Mouse (Mus musculus) midbrain, embryonic 15.5 days (tissue): ENCODE measurements around the gene Pom121l2. TPM values are rescaled to one million over a fixed set of nuclear protein-coding genes. Genes with fewer than 3 reads are reported as not detected.

ENCODE experiments used
- ATAC-seq: fragments of 200-750 bp; cut with Nextera tagmentation; replicated peaks from 2 replicates; pipeline ENCODE4 v1.8.0; 2017; ENCODE audit warnings: moderate TSS enrichment
- H3K27ac ChIP-seq: fragments of 300-500 bp; sonication (generic); 2 replicates; pipeline ENCODE4 v1.5.1; 2015; ENCODE audit warnings: mild to moderate bottlenecking, inconsistent platforms
- H3K27me3 ChIP-seq: fragments of 300-500 bp; sonication (generic); replicated peaks from 2 replicates; pipeline ENCODE4 v1.6.1; 2015; ENCODE audit warnings: inconsistent platforms
- H3K36me3 ChIP-seq: fragments of 300-500 bp; sonication (generic); replicated peaks from 2 replicates; pipeline ENCODE4 v1.6.1; 2015; ENCODE audit warnings: inconsistent platforms
- H3K4me1 ChIP-seq: fragments of 300-500 bp; sonication (generic); 2 replicates; pipeline ENCODE4 v1.6.1; 2015; ENCODE audit warnings: inconsistent platforms
- H3K4me2 ChIP-seq: fragments of 300-500 bp; sonication (generic); 2 replicates; pipeline ENCODE4 v1.6.1; 2015; ENCODE audit warnings: inconsistent platforms, mild to moderate bottlenecking, moderate library complexity
- H3K4me3 ChIP-seq: fragments of 300-500 bp; sonication (generic); 2 replicates; pipeline ENCODE4 v1.5.1; 2015; ENCODE audit warnings: mild to moderate bottlenecking, inconsistent platforms
- H3K9ac ChIP-seq: fragments of 300-500 bp; sonication (generic); 2 replicates; pipeline ENCODE4 v1.6.1; 2015; ENCODE audit warnings: mild to moderate bottlenecking, inconsistent platforms
- H3K9me3 ChIP-seq: fragments of 300-500 bp; sonication (generic); 2 replicates; pipeline ENCODE4 v1.6.1; 2016; ENCODE audit warnings: inconsistent platforms
- WGBS: fragments of 180-500 bp; shearing (Covaris S2); methylation state at CpG from one replicate; pipeline ENCODE4 v1.1.7; 2015; ENCODE audit warnings: mixed read lengths; 5-methylcytosine and 5-hydroxymethylcytosine counted together
- polyA plus RNA-seq: library from polyadenylated mRNA; unstranded; fragments of >200 nt; fragmentation: Nextera tagmentation; extraction: Ambion mirVana; gene quantifications from 2 replicates; pipeline ENCODE4 v1.2.1, GENCODE M21; 2015

Pom121l2 gene
- polyA plus RNA-seq, 1 experiment from 2014 or later: not detected

- Histone ChIP-seq H3K27ac (peak within 1 kb of the TSS; percentile 79), H3K36me3 (peaks cover 7% of the 10 kb centered on the region), H3K4me3 (peak within 1 kb of the TSS; percentile 82), H3K4me2 (peak within 1 kb of the TSS; percentile 78), H3K4me1 (peaks cover 18% of the 10 kb centered on the region), H3K9ac (peak within 1 kb of the TSS; percentile 72), H3K9me3 (no peaks in the 10 kb centered on the region), H3K27me3 (no peaks in the 10 kb centered on the region)
- WGBS: under 1% methylated on average over 50 of the region's 50 CpGs
- peak; percentile 94 for ATAC-seq
Observed at GRCm38 (mm10) chr13:21944926-21945740, 35.9 kb upstream of the Pom121l2 start, which contains the start of gene Zfp184. TSS of gene Zfp184 (plus strand) at chr13:21945094.

DNA sequence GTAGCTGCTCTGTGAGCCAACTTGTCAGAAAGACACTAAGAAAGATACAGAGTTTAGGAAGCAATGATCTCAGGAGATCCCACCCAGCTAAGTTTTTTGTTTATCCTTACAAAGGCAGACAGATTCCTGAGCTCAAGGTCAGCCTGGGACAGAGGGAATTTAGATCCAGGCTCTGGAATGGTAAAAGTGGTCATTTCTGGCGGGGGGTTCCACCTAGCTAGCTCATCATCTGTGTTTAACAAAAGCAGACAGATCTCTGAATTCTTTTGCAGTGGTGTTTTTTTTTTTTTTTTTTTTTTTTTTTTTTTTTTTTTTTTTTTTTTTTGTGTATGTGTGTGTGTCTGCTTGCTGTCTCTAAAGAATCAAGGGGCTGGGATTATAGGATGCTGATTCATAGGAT lies 11.7 kb upstream of the Pom121l2 start:
- no peak for ATAC-seq
- no peaks in the 10 kb centered on the region; the same call in 1 of the 2 replicates for H3K9me3 ChIP-seq
- no peak overlapping the region for H3K4me2 ChIP-seq
- no peaks in the 10 kb centered on the region for H3K27me3 ChIP-seq
- H3K36me3 ChIP-seq: no peaks in the 10 kb centered on the region
- H3K4me1 ChIP-seq: peaks cover 3% of the 10 kb centered on the region; the same call in 1 of the 2 replicates
- H3K4me3 ChIP-seq: no peak overlapping the region
- no peak overlapping the region for H3K27ac ChIP-seq
- whole genome bisulfite sequencing: 33% methylated on average over 1 of the region's 1 CpGs
- no peak overlapping the region for H3K9ac ChIP-seq

DNA sequence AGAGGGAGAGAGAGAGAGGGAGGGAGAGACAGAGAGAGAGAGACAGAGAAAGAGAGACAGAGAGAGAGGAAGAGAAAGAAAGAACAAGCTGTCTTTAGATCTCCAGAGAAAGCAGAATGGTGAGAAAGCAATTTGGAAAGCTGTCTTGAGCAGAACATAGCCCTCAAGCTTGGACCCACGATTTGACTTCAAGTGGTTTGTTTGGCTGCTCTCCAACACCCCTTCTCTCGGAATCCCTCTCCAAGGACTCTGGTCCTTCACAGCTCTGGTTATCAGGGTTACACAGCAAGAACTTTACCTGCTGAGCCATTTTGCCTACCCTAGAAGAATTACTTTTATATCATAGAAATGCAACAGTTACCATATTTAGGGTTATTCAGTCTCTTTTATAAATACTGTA lies 11.2 kb upstream of the Pom121l2 start:
- WGBS: 69% methylated on average over 2 of the region's 2 CpGs
- Histone ChIP-seq H3K9me3 (no peaks in the 10 kb centered on the region; the same call in 1 of the 2 replicates), H3K27me3 (no peaks in the 10 kb centered on the region), H3K4me2 (no peak overlapping the region), H3K4me1 (peaks cover 3% of the 10 kb centered on the region; the same call in 1 of the 2 replicates), H3K9ac (no peak overlapping the region), H3K27ac (no peak overlapping the region), H3K36me3 (no peaks in the 10 kb centered on the region), H3K4me3 (no peak overlapping the region)
- no peak for ATAC-seq

DNA sequence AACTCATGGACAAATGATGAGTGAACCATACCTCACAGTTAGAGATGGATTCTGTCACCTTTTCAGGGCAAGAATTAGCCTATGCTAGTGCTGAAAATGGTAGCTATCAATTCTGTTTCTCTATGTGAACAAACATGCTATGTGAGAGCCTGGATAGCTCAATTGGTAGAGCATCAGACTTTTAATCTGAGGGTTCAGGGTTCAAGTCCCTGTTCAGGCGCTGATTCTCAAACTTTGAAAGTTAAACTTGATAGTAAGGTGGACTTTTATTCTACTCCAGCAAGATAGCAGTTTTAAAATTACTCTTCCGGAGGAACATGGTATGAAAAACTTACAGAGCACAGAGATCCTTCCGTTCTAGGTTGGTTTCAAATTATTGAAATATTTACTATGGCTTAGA lies 9.4 kb upstream of the Pom121l2 start:
- no peaks in the 10 kb centered on the region for H3K36me3 ChIP-seq
- no peak overlapping the region for H3K27ac ChIP-seq
- H3K4me1 ChIP-seq: peaks cover 3% of the 10 kb centered on the region; the same call in 1 of the 2 replicates
- H3K4me3 ChIP-seq: no peak overlapping the region
- no peak for ATAC-seq
- H3K9me3 ChIP-seq: no peaks in the 10 kb centered on the region; the same call in 1 of the 2 replicates
- 42% methylated on average over 3 of the region's 3 CpGs for WGBS
- no peak overlapping the region for H3K4me2 ChIP-seq
- H3K9ac ChIP-seq: no peak overlapping the region
- H3K27me3 ChIP-seq: no peaks in the 10 kb centered on the region

GRCm38 (mm10) chr13:21974221-21974725 lies 6.7 kb upstream of the Pom121l2 start:
- peak overlapping the region; percentile 62 for H3K9ac ChIP-seq
- peak; percentile 91 for ATAC-seq
- peak overlapping the region; percentile 55 for H3K4me3 ChIP-seq
- H3K36me3 ChIP-seq: no peaks in the 10 kb centered on the region
- H3K9me3 ChIP-seq: no peaks in the 10 kb centered on the region
- peak overlapping the region; percentile 90 for H3K27ac ChIP-seq
- under 1% methylated on average over 23 of the region's 23 CpGs for WGBS
- H3K4me1 ChIP-seq: peaks cover 3% of the 10 kb centered on the region; the same call in 1 of the 2 replicates
- H3K27me3 ChIP-seq: peaks cover 7% of the 10 kb centered on the region
- H3K4me2 ChIP-seq: peak overlapping the region; percentile 43

DNA sequence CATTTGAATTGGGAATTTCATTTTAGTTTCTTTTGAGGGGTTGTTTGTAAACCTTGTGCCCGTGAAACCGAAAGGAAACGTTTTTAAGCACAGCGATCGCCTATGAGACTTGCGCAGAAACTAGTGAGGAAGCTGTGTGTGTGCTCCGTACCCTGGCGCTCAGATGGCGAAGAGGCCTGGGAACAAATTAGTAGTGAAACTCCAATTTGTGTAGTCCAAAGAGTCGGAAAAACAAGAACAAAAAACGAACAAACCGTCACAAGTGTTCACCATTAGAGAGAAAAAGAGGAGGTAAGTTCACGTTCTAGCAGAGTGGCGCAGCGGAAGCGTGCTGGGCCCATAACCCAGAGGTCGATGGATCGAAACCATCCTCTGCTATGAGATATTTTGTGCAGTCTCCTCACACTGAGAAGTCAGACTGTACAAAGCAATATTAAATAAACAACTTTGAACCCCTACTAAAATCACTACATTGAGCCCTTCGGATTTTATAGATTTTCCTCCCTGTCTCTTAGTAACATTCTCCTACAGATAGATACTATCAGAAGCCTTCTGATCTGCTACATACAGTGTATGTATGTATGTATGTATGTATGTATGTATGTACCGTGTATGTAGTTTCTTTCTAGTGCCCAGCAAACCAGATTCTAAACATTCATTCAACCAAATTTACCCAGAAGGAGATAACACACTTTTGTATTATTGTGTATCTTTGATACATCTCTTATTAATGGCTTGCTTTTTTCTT lies 6.1 kb upstream of the Pom121l2 start:
- peaks cover 13% of the 10 kb centered on the region for H3K27me3 ChIP-seq
- peak overlapping the region; percentile 55 for H3K4me3 ChIP-seq

GRCm38 (mm10) chr13:21981803-21982193 lies 804 bp downstream of the Pom121l2 start:
- Histone ChIP-seq H3K4me2 (peak overlapping the region; percentile 98), H3K27me3 (peaks cover 68% of the 10 kb centered on the region), H3K4me3 (peak overlapping the region; percentile 53), H3K9ac (peak overlapping the region; percentile 58), H3K27ac (no peak overlapping the region), H3K4me1 (peaks cover 13% of the 10 kb centered on the region), H3K36me3 (no peaks in the 10 kb centered on the region), H3K9me3 (no peaks in the 10 kb centered on the region)
- ATAC-seq: peak; percentile 22; the same call in 1 of the 2 replicates
- WGBS: 5% methylated on average over 17 of the region's 17 CpGs

More for the DNA sequence above, 6.1 kb upstream of the Pom121l2 start:
- peak overlapping the region; percentile 62 for H3K9ac ChIP-seq
- peaks cover 3% of the 10 kb centered on the region; the same call in 1 of the 2 replicates for H3K4me1 ChIP-seq
- peak overlapping the region; percentile 90 for H3K27ac ChIP-seq
- H3K4me2 ChIP-seq: peak overlapping the region; percentile 43
- H3K9me3 ChIP-seq: no peaks in the 10 kb centered on the region
- peak; percentile 98 for ATAC-seq
- WGBS: 4% methylated on average over 20 of the region's 20 CpGs
- H3K36me3 ChIP-seq: no peaks in the 10 kb centered on the region

- WGBS: 80% methylated on average over 2 of the region's 2 CpGs
- Histone ChIP-seq H3K9ac (no peak overlapping the region), H3K9me3 (no peaks in the 10 kb centered on the region), H3K4me2 (no peak overlapping the region), H3K4me1 (peaks cover 13% of the 10 kb centered on the region), H3K27me3 (peaks cover 67% of the 10 kb centered on the region), H3K27ac (no peak overlapping the region), H3K36me3 (no peaks in the 10 kb centered on the region), H3K4me3 (no peak overlapping the region)
- no peak for ATAC-seq
Observed at GRCm38 (mm10) chr13:21984486-21984885, 3.5 kb downstream of the Pom121l2 start.

DNA sequence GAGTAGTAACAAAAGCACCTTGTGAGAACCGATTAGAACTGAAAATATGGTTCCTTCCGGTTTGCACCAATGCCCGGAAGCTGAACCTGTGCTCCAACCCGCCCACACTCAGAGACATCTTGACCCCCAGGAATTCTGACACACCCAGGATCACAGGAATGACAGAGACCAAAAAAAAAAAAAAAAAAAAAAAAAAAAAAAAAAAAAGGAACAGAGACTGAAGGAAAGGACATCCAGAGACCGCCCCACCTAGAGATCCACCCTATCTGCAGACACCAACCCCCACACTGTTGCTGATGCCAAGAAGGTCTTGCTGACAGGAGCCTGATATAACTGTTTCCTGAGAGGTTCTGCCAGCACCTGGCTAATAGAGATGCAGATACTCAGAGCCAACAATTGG lies 11.6 kb downstream of the Pom121l2 start:
- Histone ChIP-seq H3K4me2 (no peak overlapping the region), H3K36me3 (no peaks in the 10 kb centered on the region), H3K4me1 (peaks cover 12% of the 10 kb centered on the region; the same call in 1 of the 2 replicates), H3K27ac (no peak overlapping the region), H3K9ac (no peak overlapping the region), H3K9me3 (no peaks in the 10 kb centered on the region), H3K4me3 (no peak overlapping the region), H3K27me3 (peaks cover 56% of the 10 kb centered on the region)
- 83% methylated on average over 5 of the region's 5 CpGs for WGBS
- ATAC-seq: no peak

GRCm38 (mm10) chr13:21993957-21994738 lies 13.2 kb downstream of the Pom121l2 start:
- WGBS: 2% methylated on average over 22 of the region's 22 CpGs
- Histone ChIP-seq H3K4me1 (peaks cover 12% of the 10 kb centered on the region; the same call in 1 of the 2 replicates), H3K27ac (no peak overlapping the region), H3K9ac (no peak overlapping the region), H3K27me3 (peaks cover 69% of the 10 kb centered on the region), H3K9me3 (no peaks in the 10 kb centered on the region), H3K4me3 (no peak overlapping the region), H3K36me3 (no peaks in the 10 kb centered on the region), H3K4me2 (no peak overlapping the region)
- ATAC-seq: no peak

DNA sequence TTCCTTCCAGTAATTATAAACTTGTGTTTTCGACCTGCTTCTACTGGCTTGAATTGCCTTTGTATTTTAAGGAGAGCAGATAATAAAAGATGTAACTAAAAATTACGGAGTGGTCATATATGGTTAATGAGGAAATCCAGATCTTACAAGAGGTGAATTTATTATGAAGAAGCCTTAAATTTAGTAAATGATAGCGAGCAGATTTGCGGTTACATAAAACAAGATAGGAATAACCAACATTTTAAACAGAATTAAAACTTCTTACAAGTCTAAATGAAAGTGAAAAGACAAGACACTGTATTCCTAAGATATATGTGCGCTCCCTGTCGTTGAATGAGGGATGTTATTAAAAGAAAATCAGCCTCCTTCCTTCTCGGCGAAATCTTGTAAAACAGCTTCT lies 13.9 kb downstream of the Pom121l2 start:
- Histone ChIP-seq H3K4me3 (peak overlapping the region; percentile 20; the same call in 1 of the 2 replicates), H3K9ac (no peak overlapping the region), H3K4me1 (peaks cover 12% of the 10 kb centered on the region; the same call in 1 of the 2 replicates), H3K9me3 (no peaks in the 10 kb centered on the region), H3K27ac (no peak overlapping the region), H3K27me3 (peaks cover 76% of the 10 kb centered on the region), H3K36me3 (no peaks in the 10 kb centered on the region), H3K4me2 (peak overlapping the region; percentile 34)
- 6% methylated on average over 8 of the region's 8 CpGs for WGBS
- ATAC-seq: no peak
